Mouse (Mus musculus): Measurements from ENCODE around the gene Xpr1.
"Not testable (repeated sequence)": the region's sequence is repeated elsewhere in the genome, so short reads cannot be mapped to it uniquely, and the experiment has no call there.

The Xpr1 gene

GRCm38 (mm10) chr1:155337315-155337714, 79.9 kb downstream of the Xpr1 start:
- no peak for DNase-seq (ENCODE audit: low read depth, low spot score)

- no peak for DNase-seq (ENCODE audit: low read depth, low spot score)
Measured at GRCm38 (mm10) chr1:155335963-155336362, 81.3 kb downstream of the Xpr1 start.

GRCm38 (mm10) chr1:155322183-155322582, 95.0 kb downstream of the Xpr1 start:
- no peak for DNase-seq (ENCODE audit: low read depth, low spot score)

- no peak for DNase-seq (ENCODE audit: low read depth, low spot score)
Measured at GRCm38 (mm10) chr1:155320091-155320833, 97.0 kb downstream of the Xpr1 start.

- DNase-seq (ENCODE audit: low read depth, low spot score) = no peak
Measured at GRCm38 (mm10) chr1:155319513-155319912, 97.7 kb downstream of the Xpr1 start.

- DNase-seq (ENCODE audit: low read depth, low spot score) = no peak
Measured at GRCm38 (mm10) chr1:155311672-155312071, 105.5 kb downstream of the Xpr1 start.

GRCm38 (mm10) chr1:155306879-155307278, 110.3 kb downstream of the Xpr1 start:
- DNase-seq (ENCODE audit: low read depth, low spot score) = no peak

GRCm38 (mm10) chr1:155303402-155303801, 113.8 kb downstream of the Xpr1 start:
- DNase-seq (ENCODE audit: low read depth, low spot score) = no peak

- no peak for DNase-seq (ENCODE audit: low read depth, low spot score)
Measured at GRCm38 (mm10) chr1:155297615-155298014, 119.6 kb downstream of the Xpr1 start.

- DNase-seq (ENCODE audit: low read depth, low spot score) = no peak
Measured at GRCm38 (mm10) chr1:155297203-155297602, 120.0 kb downstream of the Xpr1 start.

- peak; percentile 48 for DNase-seq (ENCODE audit: low read depth, low spot score)
Measured at GRCm38 (mm10) chr1:155293446-155293845, 123.8 kb downstream of the Xpr1 start.

- no peak for DNase-seq (ENCODE audit: low read depth, low spot score)
Measured at GRCm38 (mm10) chr1:155289411-155289810, 127.8 kb downstream of the Xpr1 start.

- no peak for DNase-seq (ENCODE audit: low read depth, low spot score)
Measured at GRCm38 (mm10) chr1:155288033-155288432, 129.2 kb downstream of the Xpr1 start.

- DNase-seq (ENCODE audit: low read depth, low spot score) = no peak
Measured at GRCm38 (mm10) chr1:155283808-155284207, 133.4 kb downstream of the Xpr1 start.

GRCm38 (mm10) chr1:155281003-155281793, 136.0 kb downstream of the Xpr1 start:
- DNase-seq (ENCODE audit: low read depth, low spot score) = peak; percentile 65

GRCm38 (mm10) chr1:155280306-155280705, 136.9 kb downstream of the Xpr1 start:
- DNase-seq (ENCODE audit: low read depth, low spot score) = no peak

- no peak for DNase-seq (ENCODE audit: low read depth, low spot score)
Measured at GRCm38 (mm10) chr1:155276381-155277033, 140.7 kb downstream of the Xpr1 start.

- DNase-seq (ENCODE audit: low read depth, low spot score) = no peak
Measured at GRCm38 (mm10) chr1:155275793-155276192, 141.4 kb downstream of the Xpr1 start.

GRCm38 (mm10) chr1:155274976-155275375, 142.2 kb downstream of the Xpr1 start:
- no peak for DNase-seq (ENCODE audit: low read depth, low spot score)

GRCm38 (mm10) chr1:155272953-155273352, 144.3 kb downstream of the Xpr1 start:
- DNase-seq (ENCODE audit: low read depth, low spot score) = no peak

- DNase-seq (ENCODE audit: low read depth, low spot score) = not testable (repeated sequence)
Measured at GRCm38 (mm10) chr1:155262496-155262895, 154.7 kb downstream of the Xpr1 start.

- no peak for DNase-seq (ENCODE audit: low read depth, low spot score)
Measured at GRCm38 (mm10) chr1:155254309-155254708, 162.9 kb downstream of the Xpr1 start.
